Mouse (Mus musculus): ENCODE measurements at regions not wholly inside any gene's neighbourhood (a gene's known extent, or its start where the extent isn't known, plus 50 kb on each side); places are given as distances from the start of the nearest gene placed in this dataset.

DNA sequence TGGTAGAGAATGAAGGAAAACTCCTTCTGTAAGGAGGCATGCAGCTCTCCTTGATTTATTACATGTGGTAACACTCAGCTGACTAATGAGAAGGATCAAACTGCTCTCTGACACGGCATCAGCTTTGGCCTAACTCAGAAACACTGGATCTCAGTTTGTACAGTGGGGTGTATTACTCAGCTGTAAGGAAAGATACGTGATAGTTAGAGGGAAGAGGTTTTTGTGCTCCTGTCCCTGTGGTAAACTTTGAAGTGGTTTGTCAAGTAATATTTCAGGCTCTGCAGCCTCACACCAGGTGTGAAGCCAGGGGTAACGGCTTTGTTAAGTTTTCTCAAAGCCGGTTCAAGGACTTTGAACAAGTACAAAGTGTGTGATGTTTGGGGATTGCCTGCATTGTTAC is 235.1 kb downstream of the Pik3r1 start:
- TF ChIP-seq POLR2A (IDR thresholded peaks at IDR 0.05; ENCODE audit: borderline replicate concordance, low read depth, low read length) = no peak
- no peak for TF ChIP-seq CTCF (IDR thresholded peaks at IDR 0.05; ENCODE audit: low read depth, low read length)

All from bone marrow macrophage, adult 2 months (primary cell).